Mouse (Mus musculus) G1E (cell line): Measurements from ENCODE around the gene Grik4. TPM values are rescaled to one million over a fixed set of nuclear protein-coding genes. Genes with fewer than 3 reads are reported as not detected.

ENCODE experiments used
- ATAC-seq: 2 replicates; pipeline ENCODE4 v1.8.0; 2016; ENCODE audit warnings: mild to moderate bottlenecking; ENCODE audit not compliant: insufficient number of reproducible peaks, poor library complexity, low FRiP score, severe bottlenecking; ENCODE audit errors: extremely low read depth
- DNase-seq: peaks from one replicate; pipeline ENCODE4 v3.0.0; 2012; ENCODE audit warnings: low spot score
- H3K27me3 ChIP-seq: 2 replicates; pipeline ENCODE4 v1.6.1; 2012; ENCODE audit warnings: mild to moderate bottlenecking, low read length, inconsistent platforms; ENCODE audit not compliant: insufficient read depth
- H3K36me3 ChIP-seq: replicated peaks from 2 replicates; pipeline ENCODE3; 2012; ENCODE audit warnings: mild to moderate bottlenecking, inconsistent platforms
- H3K4me1 ChIP-seq: 2 replicates; pipeline ENCODE4 v1.6.1; 2012; ENCODE audit warnings: low read depth, low read length, inconsistent platforms, mixed read lengths; ENCODE audit not compliant: insufficient read depth
- H3K4me3 ChIP-seq: 2 replicates; pipeline ENCODE4 v1.5.1; 2012; ENCODE audit warnings: low read depth, mild to moderate bottlenecking, inconsistent platforms, low read length, moderate library complexity, mixed read lengths
- H3K9me3 ChIP-seq: replicated peaks from 2 replicates; pipeline ENCODE4 v1.6.1; 2012; ENCODE audit warnings: inconsistent platforms
- CTCF ChIP-seq: IDR thresholded peaks from 2 replicates; pipeline ENCODE4 v1.5.1; 2012; ENCODE audit warnings: low read depth, low read length, inconsistent platforms, mixed read lengths
- GATA1 ChIP-seq: IDR thresholded peaks from 2 replicates; pipeline ENCODE4 v1.6.1; 2012; ENCODE audit warnings: borderline replicate concordance, low read length, inconsistent platforms, mixed read lengths
- GATA2 ChIP-seq: IDR thresholded peaks from 2 replicates; pipeline ENCODE4 v1.6.1; 2012; ENCODE audit warnings: low read depth, low read length, inconsistent platforms, borderline replicate concordance
- POLR2AphosphoS5 ChIP-seq: IDR thresholded peaks from 2 replicates; pipeline ENCODE4 v1.6.1; 2012; ENCODE audit warnings: low read depth, low read length, inconsistent platforms; ENCODE audit not compliant: insufficient replicate concordance
- TAL1 ChIP-seq: conservative IDR thresholded peaks from 2 replicates; pipeline ENCODE4 v1.6.1; 2012; ENCODE audit warnings: low read depth, low read length, inconsistent platforms, mixed read lengths
- polyA plus RNA-seq: library from polyadenylated mRNA; stranded (reverse); fragments of >175 nt; gene quantifications from 2 replicates; pipeline ENCODE4 v1.2.3, GENCODE M21; 2012
- total RNA-seq, 2 experiments: library from RNA; stranded (forward) in 1 of 2; stranded (reverse) in 1 of 2; fragments of 200-1000 nt in 1 of 2; fragments of >200 nt in 1 of 2; fragmentation: Nextera tagmentation in 1 of 2; gene quantifications; 2 replicates each; pipeline ENCODE4 v1.2.3; 2014 to 2017

The Grik4 gene
- total and polyA plus RNA-seq, 3 experiments: under 0.01 TPM; not detected in 2

DNA sequence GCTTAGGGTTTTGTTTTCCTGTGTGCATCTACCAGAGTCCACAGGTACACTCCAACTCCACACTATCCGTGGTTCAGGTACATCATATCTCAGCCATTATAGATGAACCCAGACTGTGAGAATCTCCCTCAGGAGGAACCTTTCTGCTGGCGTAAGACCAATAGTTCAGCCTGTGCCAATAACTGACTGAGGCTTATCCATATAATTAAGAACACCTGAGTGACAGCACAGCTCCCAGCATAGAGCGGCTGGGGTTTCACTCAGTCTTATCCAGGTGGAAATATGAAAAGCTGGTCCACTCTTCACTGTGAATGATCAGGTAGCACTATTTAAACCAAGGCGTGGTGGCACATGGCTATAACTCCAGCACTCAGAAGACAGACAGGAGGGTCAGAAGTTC is 440.6 kb downstream of the Grik4 start:
- DNase-seq (no peak), ATAC-seq (no peak)
- Histone ChIP-seq H3K4me3 (no peak overlapping the region), H3K4me1 (no peaks in the 10 kb centered on the region), H3K9me3 (no peaks in the 10 kb centered on the region), H3K27me3 (0 out of 2 replicates have a peak, but pooled peaks cover 13% of the 10 kb centered on the region), H3K36me3 (no peaks in the 10 kb centered on the region)
- TF ChIP-seq GATA1 (no peak), POLR2AphosphoS5 (no peak), GATA2 (no peak), CTCF (no peak)

DNA sequence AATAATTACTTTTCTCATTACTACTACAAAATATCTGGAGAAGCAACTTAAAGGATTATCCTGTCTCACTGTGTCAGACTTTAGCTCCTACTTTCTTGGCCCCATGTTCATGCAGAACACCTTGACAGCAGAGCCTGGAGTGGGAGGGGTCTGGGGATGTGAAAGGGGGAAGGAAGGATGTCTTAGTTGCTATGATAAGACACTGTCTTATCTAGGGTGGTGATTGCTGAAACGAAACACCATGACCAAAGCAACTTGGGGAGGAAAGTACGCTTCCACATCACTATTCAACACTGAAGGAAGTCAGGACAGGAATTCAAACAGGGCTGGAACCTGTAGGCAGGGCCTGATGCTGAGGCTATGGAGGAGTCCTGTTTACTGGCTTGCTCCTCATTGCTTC is 448.0 kb downstream of the Grik4 start:
- H3K4me3 ChIP-seq: no peak overlapping the region
- no peaks in the 10 kb centered on the region for H3K4me1 ChIP-seq
- DNase-seq (no peak), ATAC-seq (no peak)
- peaks cover 12% of the 10 kb centered on the region for H3K9me3 ChIP-seq
- TF ChIP-seq GATA2: no peak
- TF ChIP-seq CTCF: no peak
- H3K27me3 ChIP-seq: peaks cover 21% of the 10 kb centered on the region
- no peaks in the 10 kb centered on the region for H3K36me3 ChIP-seq

DNA sequence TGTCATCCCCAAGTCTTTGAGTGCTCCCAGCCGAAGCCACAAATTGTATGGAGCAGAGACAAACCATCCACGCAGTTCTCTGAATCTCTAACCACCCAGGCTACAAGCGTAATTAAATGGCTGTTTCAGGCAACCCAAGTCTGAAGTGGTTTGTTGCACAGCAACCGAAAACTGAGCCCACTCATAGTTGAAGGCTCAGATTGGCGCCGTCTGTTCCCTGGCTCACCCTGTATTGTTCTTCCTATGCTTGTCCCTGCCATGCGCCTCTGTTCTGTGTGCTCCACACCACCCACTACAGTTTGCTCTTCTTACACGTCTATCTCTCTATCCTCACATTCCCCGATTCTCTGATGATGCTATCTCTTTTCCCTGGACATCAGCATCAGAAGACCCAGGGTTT is 452.5 kb downstream of the Grik4 start:
- Histone ChIP-seq H3K4me3 (no peak overlapping the region), H3K36me3 (no peaks in the 10 kb centered on the region), H3K4me1 (no peaks in the 10 kb centered on the region), H3K27me3 (peaks cover 27% of the 10 kb centered on the region), H3K9me3 (peaks cover 6% of the 10 kb centered on the region)
- DNase-seq: no peak
- ATAC-seq: no peak
- no peak for TF ChIP-seq POLR2AphosphoS5
- no peak for TF ChIP-seq GATA2
- TF ChIP-seq CTCF: no peak

DNA sequence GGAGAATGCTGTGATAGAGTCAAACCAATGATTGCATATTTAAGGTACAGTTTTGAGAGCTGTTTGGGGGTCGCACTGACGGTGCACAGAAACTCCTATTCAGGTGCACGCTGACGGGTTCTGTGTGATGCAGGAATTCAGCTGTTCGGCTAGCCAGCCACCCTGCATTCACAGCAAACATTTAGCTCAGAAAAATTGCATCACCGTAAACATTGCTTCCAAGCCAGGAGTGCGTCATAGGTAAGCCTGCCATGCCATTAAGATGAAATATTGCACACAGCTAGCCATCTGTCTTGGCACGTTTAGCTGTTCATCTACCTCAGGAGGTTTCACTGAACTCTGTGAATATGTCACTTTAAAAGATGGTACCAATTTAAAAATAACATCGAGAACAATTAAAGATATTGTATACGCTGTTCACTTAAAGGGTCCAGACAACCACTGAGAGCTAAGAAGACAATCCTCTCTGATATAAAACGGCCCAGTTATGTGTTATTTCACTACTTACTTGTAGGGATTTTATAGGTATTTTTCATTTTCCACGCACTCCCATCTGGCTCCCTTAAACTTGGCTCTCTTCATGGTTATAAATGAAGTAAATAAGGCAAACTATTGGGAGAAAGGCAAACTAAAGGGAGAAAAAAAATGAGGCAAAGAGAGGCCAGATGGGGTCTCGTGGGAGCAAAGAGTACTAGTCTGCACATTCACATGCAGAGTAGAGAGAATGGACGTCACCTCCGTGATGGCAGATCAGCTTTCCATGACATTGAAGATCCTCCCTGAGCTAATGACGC is 453.5 kb downstream of the Grik4 start:
- TF ChIP-seq GATA1: no peak
- no peak for TF ChIP-seq POLR2AphosphoS5
- TF ChIP-seq CTCF: no peak
- no peak for TF ChIP-seq TAL1
- Histone ChIP-seq H3K36me3 (no peaks in the 10 kb centered on the region), H3K9me3 (no peaks in the 10 kb centered on the region), H3K4me1 (no peaks in the 10 kb centered on the region), H3K27me3 (peaks cover 27% of the 10 kb centered on the region), H3K4me3 (no peak overlapping the region)
- DNase-seq (no peak), ATAC-seq (no peak)

DNA sequence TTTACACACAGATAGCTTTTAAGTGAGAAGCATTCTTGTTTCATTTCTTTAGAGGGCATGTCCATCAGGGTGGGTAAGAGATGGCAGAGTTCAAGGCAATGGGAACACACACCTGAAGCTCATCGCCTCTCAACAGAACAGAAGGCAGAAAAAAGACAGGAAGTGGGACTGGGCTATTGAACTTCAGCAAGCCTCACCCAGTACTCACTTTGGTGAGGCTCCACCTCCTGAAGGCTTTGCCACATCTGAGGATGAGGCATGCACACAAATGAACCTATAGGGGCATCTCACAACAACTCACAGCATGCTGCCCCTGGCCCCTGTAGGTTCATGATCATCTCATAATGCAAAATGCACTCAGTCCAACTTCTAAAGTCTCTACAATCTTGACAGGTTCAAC is 456.2 kb downstream of the Grik4 start:
- Histone ChIP-seq H3K27me3 (peaks cover 20% of the 10 kb centered on the region), H3K4me3 (no peak overlapping the region), H3K4me1 (no peaks in the 10 kb centered on the region), H3K9me3 (no peaks in the 10 kb centered on the region), H3K36me3 (no peaks in the 10 kb centered on the region)
- no peak for TF ChIP-seq GATA1
- TF ChIP-seq TAL1: no peak
- no peak for TF ChIP-seq POLR2AphosphoS5
- TF ChIP-seq GATA2: no peak
- TF ChIP-seq CTCF: no peak
- DNase-seq (no peak), ATAC-seq (no peak)

DNA sequence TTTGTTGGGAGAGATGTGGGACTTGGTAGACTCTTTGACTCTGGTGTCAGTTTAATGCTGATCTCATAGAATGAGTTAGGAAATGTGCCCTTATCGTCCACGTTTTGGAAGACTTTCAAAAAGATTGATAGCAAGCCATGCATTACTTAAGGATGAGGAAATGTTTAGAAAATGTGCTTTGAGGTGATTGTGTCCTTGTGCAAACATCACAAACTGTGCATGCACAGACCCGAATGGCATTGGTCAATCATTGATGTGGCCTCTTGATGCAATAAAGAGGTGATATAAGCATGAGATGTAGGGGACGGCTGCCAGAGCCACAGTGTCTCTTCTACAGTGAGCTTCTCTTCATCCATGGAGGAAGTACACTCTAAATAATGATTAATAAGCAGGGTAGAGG is 457.4 kb downstream of the Grik4 start:
- DNase-seq (no peak), ATAC-seq (no peak)
- no peak for TF ChIP-seq POLR2AphosphoS5
- no peak for TF ChIP-seq GATA2
- Histone ChIP-seq H3K9me3 (no peaks in the 10 kb centered on the region), H3K4me3 (no peak overlapping the region), H3K36me3 (no peaks in the 10 kb centered on the region), H3K27me3 (peaks cover 26% of the 10 kb centered on the region), H3K4me1 (no peaks in the 10 kb centered on the region)

DNA sequence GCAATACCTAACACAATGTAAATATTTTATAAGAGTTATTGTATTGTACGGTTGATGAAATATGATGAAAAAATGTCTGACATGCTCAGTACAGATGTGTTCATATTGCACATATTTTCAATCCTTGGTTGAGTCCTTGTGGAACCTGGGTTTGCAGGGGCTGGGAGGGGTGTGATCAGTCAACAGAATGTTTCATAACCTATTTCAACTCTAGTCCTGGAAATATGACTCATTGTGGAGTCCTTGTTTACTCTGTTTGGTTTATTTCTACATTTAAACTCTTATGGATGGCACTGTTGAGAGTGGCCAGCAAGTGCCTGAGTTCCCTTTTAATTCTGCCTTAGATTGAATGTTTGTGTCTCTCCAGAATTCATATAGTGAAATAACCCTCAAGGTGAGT is 459.6 kb downstream of the Grik4 start:
- no peak for DNase-seq
- peaks cover 14% of the 10 kb centered on the region for H3K27me3 ChIP-seq
- H3K36me3 ChIP-seq: no peaks in the 10 kb centered on the region
- TF ChIP-seq CTCF (no peak), GATA2 (no peak), POLR2AphosphoS5 (no peak), TAL1 (no peak)
- H3K4me3 ChIP-seq: no peak overlapping the region
- H3K4me1 ChIP-seq: no peaks in the 10 kb centered on the region
- no peaks in the 10 kb centered on the region for H3K9me3 ChIP-seq
- ATAC-seq: no peak
